Mouse (Mus musculus) liver, embryonic 13.5 days (tissue): ENCODE results near the gene Chchd5. TPM values are rescaled to one million over a fixed set of nuclear protein-coding genes. Genes with fewer than 3 reads are reported as not detected.

Experiments
- ATAC-seq: fragments of 200-750 bp; cut with Nextera tagmentation; 2 replicates; pipeline ENCODE4 v1.8.0; 2017; ENCODE audit warnings: low read depth, mild to moderate bottlenecking, moderate number of reproducible peaks, moderate library complexity
- DNase-seq: peaks from one replicate; pipeline ENCODE4 v3.0.0; 2022
- H3K27ac ChIP-seq: fragments of 300-500 bp; sonication (generic); 2 replicates; pipeline ENCODE4 v1.5.1; 2015; ENCODE audit warnings: moderate library complexity, mild to moderate bottlenecking, inconsistent platforms
- H3K27me3 ChIP-seq: fragments of 300-500 bp; sonication (generic); 2 replicates; pipeline ENCODE4 v1.6.1; 2015; ENCODE audit warnings: mild to moderate bottlenecking, inconsistent platforms
- H3K36me3 ChIP-seq: fragments of 300-500 bp; sonication (generic); 2 replicates; pipeline ENCODE4 v1.6.1; 2015; ENCODE audit warnings: mild to moderate bottlenecking, inconsistent platforms
- H3K4me1 ChIP-seq: fragments of 300-500 bp; sonication (generic); replicated peaks from 2 replicates; pipeline ENCODE4 v1.6.1; 2015; ENCODE audit warnings: inconsistent platforms
- H3K4me2 ChIP-seq: fragments of 300-500 bp; sonication (generic); 2 replicates; pipeline ENCODE4 v1.6.1; 2015; ENCODE audit warnings: inconsistent platforms, mild to moderate bottlenecking, moderate library complexity
- H3K4me3 ChIP-seq: fragments of 300-500 bp; sonication (generic); replicated peaks from 2 replicates; pipeline ENCODE4 v1.5.1; 2015; ENCODE audit warnings: mild to moderate bottlenecking, inconsistent platforms
- H3K9ac ChIP-seq: fragments of 300-500 bp; sonication (generic); 2 replicates; pipeline ENCODE4 v1.6.1; 2015; ENCODE audit warnings: mild to moderate bottlenecking, inconsistent platforms
- H3K9me3 ChIP-seq: fragments of 300-500 bp; sonication (generic); replicated peaks from 2 replicates; pipeline ENCODE4 v1.6.1; 2016; ENCODE audit warnings: inconsistent platforms
- WGBS: fragments of 180-500 bp; shearing (Covaris S2); methylation state at CpG from one replicate; pipeline ENCODE4 v1.1.7; 2015; ENCODE audit not compliant: insufficient replicate concordance; 5-methylcytosine and 5-hydroxymethylcytosine counted together
- polyA plus RNA-seq: library from polyadenylated mRNA; unstranded; fragments of >200 nt; fragmentation: Nextera tagmentation; extraction: Ambion mirVana; gene quantifications from 2 replicates; pipeline ENCODE4 v1.2.1, GENCODE M21; 2015

Gene Chchd5
- polyA plus RNA-seq, 1 experiment from 2014 or later: 10.9 TPM

DNA sequence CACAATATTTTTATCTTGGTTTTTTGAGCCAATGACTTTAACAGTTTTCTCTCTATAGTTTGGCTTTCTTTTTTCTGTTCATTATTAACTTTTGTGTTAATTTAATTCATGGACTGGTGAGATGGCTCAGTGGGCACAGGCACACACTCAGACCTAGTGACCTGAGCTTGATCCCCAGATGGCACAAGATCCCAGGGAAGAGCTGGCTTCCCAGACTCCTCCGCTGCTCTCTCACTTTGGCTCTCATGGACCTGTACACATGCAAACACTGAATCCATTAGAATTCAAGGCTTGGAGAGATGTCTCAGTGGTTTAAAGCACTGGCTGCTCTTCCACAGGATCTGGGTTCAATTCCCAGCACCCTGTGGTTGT lies 13.1 kb upstream of the Chchd5 start:
- Histone ChIP-seq H3K9me3 (no peaks in the 10 kb centered on the region), H3K4me2 (no peak overlapping the region), H3K4me1 (no peaks in the 10 kb centered on the region), H3K4me3 (no peak overlapping the region), H3K27ac (no peak overlapping the region), H3K36me3 (peaks cover 94% of the 10 kb centered on the region), H3K9ac (no peak overlapping the region), H3K27me3 (no peaks in the 10 kb centered on the region)
- ATAC-seq (no peak), DNase-seq (no peak)
- 89% methylated on average over 1 of the region's 1 CpGs for WGBS

- Histone ChIP-seq H3K27ac (no peak overlapping the region), H3K4me1 (no peaks in the 10 kb centered on the region), H3K4me2 (no peak overlapping the region), H3K36me3 (peaks cover 98% of the 10 kb centered on the region), H3K9me3 (no peaks in the 10 kb centered on the region), H3K27me3 (no peaks in the 10 kb centered on the region), H3K4me3 (no peak overlapping the region), H3K9ac (no peak overlapping the region)
- ATAC-seq (no peak), DNase-seq (no peak)
- 92% methylated on average over 12 of the region's 12 CpGs for WGBS
Measured at GRCm38 (mm10) chr2:129118061-129118460, 11.4 kb upstream of the Chchd5 start.

DNA sequence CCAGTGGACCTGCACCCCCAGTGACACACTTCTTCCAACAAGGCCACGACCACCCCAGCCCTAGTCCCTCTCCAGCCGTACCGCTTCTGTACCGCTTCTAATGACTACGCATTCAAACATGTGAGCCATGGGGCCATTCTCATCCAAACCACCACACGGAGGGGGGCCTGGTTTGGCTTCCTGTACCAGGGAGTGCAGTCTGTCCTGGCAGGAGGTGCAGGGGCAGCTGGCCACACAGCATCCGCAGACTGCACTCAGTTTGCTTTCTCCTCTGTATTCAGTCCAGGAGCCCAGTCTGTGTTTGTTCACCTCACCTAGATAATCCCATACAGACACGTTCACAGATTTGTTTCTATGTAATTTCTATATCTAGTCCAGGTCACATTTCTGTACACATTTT lies 7.5 kb upstream of the Chchd5 start:
- no peak overlapping the region for H3K4me2 ChIP-seq
- H3K4me3 ChIP-seq: no peak overlapping the region
- H3K36me3 ChIP-seq: peaks cover 98% of the 10 kb centered on the region
- DNase-seq: no peak
- H3K4me1 ChIP-seq: no peaks in the 10 kb centered on the region
- no peak overlapping the region for H3K9ac ChIP-seq
- 82% methylated on average over 8 of the region's 8 CpGs for WGBS
- H3K27me3 ChIP-seq: no peaks in the 10 kb centered on the region
- no peak for ATAC-seq
- no peak overlapping the region for H3K27ac ChIP-seq
- no peaks in the 10 kb centered on the region for H3K9me3 ChIP-seq

GRCm38 (mm10) chr2:129129987-129130545 lies 566 bp downstream of the Chchd5 start:
- 34% methylated on average over 18 of the region's 18 CpGs for WGBS
- peak; percentile 34; the same call in 1 of the 2 replicates for ATAC-seq
- Histone ChIP-seq H3K9ac (peak overlapping the region; percentile 84), H3K9me3 (no peaks in the 10 kb centered on the region), H3K4me3 (peak overlapping the region; percentile 79), H3K27me3 (no peaks in the 10 kb centered on the region), H3K27ac (peak overlapping the region; percentile 92), H3K4me1 (peaks cover 26% of the 10 kb centered on the region), H3K4me2 (peak overlapping the region; percentile 91), H3K36me3 (peaks cover 52% of the 10 kb centered on the region)
- DNase-seq: peak; percentile 12

DNA sequence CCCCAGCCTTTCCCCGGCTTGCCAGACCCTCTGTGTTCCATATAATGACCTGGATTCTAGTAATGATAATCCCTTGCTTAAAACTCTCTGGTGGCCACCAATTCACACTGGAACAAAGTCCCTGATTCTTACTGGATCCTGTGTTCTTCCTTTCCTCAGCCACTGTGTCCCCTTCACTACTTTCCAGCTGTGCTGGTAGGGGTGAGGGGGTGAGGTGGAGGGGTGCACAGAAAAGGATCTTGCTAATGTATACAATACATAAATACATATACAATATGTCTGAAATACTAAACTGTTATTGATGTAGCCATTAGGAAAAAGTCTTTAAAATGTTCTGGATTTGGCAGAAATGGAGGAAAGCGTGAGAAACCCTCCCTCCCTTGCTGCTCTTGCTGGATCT lies 1.3 kb downstream of the Chchd5 start:
- Histone ChIP-seq H3K4me3 (peak overlapping the region; percentile 79), H3K9ac (peak overlapping the region; percentile 84; the same call in 1 of the 2 replicates)
- WGBS: 84% methylated on average over 2 of the region's 2 CpGs

GRCm38 (mm10) chr2:129132231-129132630 lies 2.7 kb downstream of the Chchd5 start:
- H3K4me3 ChIP-seq: no peak overlapping the region
- H3K4me2 ChIP-seq: no peak overlapping the region
- no peak overlapping the region for H3K27ac ChIP-seq
- peaks cover 26% of the 10 kb centered on the region for H3K4me1 ChIP-seq
- H3K27me3 ChIP-seq: no peaks in the 10 kb centered on the region
- no peak for DNase-seq
- H3K9me3 ChIP-seq: no peaks in the 10 kb centered on the region
- WGBS: 76% methylated on average over 7 of the region's 7 CpGs
- no peak overlapping the region for H3K9ac ChIP-seq
- H3K36me3 ChIP-seq: peaks cover 30% of the 10 kb centered on the region
- ATAC-seq: no peak

More for the DNA sequence above, 1.3 kb downstream of the Chchd5 start:
- ATAC-seq (no peak), DNase-seq (no peak)
- Histone ChIP-seq H3K27me3 (no peaks in the 10 kb centered on the region), H3K27ac (no peak overlapping the region), H3K4me2 (peak overlapping the region; percentile 91), H3K4me1 (peaks cover 26% of the 10 kb centered on the region), H3K36me3 (peaks cover 45% of the 10 kb centered on the region), H3K9me3 (no peaks in the 10 kb centered on the region)

- Histone ChIP-seq H3K27ac (no peak overlapping the region), H3K36me3 (peaks cover 24% of the 10 kb centered on the region), H3K27me3 (no peaks in the 10 kb centered on the region), H3K4me1 (peaks cover 26% of the 10 kb centered on the region), H3K9me3 (no peaks in the 10 kb centered on the region), H3K9ac (no peak overlapping the region), H3K4me3 (no peak overlapping the region), H3K4me2 (no peak overlapping the region)
- no peak for DNase-seq
- no peak for ATAC-seq
- 88% methylated on average over 14 of the region's 14 CpGs for WGBS
Measured at GRCm38 (mm10) chr2:129133006-129133805, 3.7 kb downstream of the Chchd5 start.

DNA sequence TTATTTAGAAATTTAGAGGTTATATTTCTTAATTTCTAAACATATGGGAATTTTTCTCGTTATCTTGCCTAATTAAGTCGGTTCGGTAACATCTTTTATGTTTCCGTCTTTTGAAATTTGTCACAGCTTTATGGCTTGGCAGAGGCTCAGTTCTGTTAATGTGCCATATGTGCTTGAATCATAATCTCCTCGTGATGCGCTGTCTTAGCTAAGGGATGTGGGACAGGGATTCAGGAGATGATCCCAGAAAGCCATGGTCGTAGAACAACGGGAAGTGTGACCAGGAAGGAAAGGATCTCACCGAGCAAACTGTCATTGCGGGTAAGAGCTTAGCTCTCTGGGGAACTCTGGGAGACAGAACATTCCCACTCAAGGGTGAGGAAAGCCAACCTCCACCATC lies 10.4 kb downstream of the Chchd5 start:
- Histone ChIP-seq H3K4me1 (no peaks in the 10 kb centered on the region), H3K4me3 (no peak overlapping the region), H3K27me3 (no peaks in the 10 kb centered on the region), H3K9me3 (no peaks in the 10 kb centered on the region), H3K4me2 (no peak overlapping the region), H3K36me3 (no peaks in the 10 kb centered on the region), H3K27ac (no peak overlapping the region), H3K9ac (no peak overlapping the region)
- no peak for DNase-seq
- WGBS: 73% methylated on average over 10 of the region's 10 CpGs
- ATAC-seq: no peak

GRCm38 (mm10) chr2:129148836-129149235 lies 19.3 kb downstream of the Chchd5 start:
- H3K4me1 ChIP-seq: no peaks in the 10 kb centered on the region
- no peak overlapping the region for H3K4me2 ChIP-seq
- DNase-seq (no peak), ATAC-seq (no peak)
- no peaks in the 10 kb centered on the region for H3K27me3 ChIP-seq
- H3K36me3 ChIP-seq: no peaks in the 10 kb centered on the region
- no peak overlapping the region for H3K27ac ChIP-seq
- 57% methylated on average over 2 of the region's 2 CpGs for WGBS
- H3K9ac ChIP-seq: no peak overlapping the region
- no peak overlapping the region for H3K4me3 ChIP-seq
- H3K9me3 ChIP-seq: no peaks in the 10 kb centered on the region

- Histone ChIP-seq H3K4me2 (no peak overlapping the region), H3K9ac (no peak overlapping the region), H3K9me3 (no peaks in the 10 kb centered on the region), H3K27me3 (no peaks in the 10 kb centered on the region), H3K27ac (no peak overlapping the region), H3K4me3 (no peak overlapping the region), H3K36me3 (no peaks in the 10 kb centered on the region), H3K4me1 (no peaks in the 10 kb centered on the region)
- ATAC-seq (no peak), DNase-seq (no peak)
- WGBS: 74% methylated on average over 5 of the region's 5 CpGs
Measured at GRCm38 (mm10) chr2:129150386-129150785, 20.9 kb downstream of the Chchd5 start.

DNA sequence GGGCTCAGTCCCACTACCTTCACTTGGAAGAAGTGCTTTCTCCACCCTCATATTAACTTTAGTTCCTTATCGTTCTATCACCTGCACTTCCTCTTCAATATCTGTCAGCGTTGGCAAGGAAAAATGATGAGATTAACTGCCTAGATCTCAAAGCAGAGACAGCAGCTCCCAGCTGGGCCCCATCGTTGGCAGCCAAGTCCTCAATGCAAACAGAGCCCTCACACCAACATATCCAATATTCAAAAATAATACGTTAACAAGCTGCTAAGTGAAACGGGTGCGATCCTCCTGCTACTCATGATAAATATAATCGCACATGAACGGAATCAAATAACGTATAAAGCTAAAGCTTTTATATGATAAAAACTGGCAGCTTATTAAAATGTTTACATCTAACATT lies 21.6 kb downstream of the Chchd5 start:
- no peak for ATAC-seq
- Histone ChIP-seq H3K4me2 (no peak overlapping the region), H3K36me3 (no peaks in the 10 kb centered on the region), H3K4me3 (no peak overlapping the region), H3K9me3 (no peaks in the 10 kb centered on the region), H3K9ac (no peak overlapping the region), H3K27me3 (no peaks in the 10 kb centered on the region), H3K4me1 (no peaks in the 10 kb centered on the region), H3K27ac (no peak overlapping the region)
- WGBS: 61% methylated on average over 9 of the region's 9 CpGs
- DNase-seq: no peak

DNA sequence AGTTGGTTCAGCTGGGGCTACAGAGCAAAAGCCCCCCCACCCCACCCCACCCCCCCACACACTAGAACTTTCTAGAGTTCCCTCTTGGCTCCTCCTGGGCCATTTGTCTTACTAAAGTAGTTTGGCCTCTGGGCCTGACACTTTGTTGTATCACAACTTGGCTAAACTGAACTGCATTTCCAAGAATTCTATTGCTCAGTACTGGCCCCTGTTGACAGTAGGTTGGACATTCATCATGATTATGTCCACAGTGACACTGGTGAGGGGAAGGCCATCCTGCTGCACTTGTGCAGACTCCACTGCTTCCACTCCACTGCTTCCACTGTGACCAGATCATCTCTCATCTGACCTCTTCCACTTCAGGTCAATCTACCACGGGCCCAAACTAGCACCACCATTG lies 23.3 kb downstream of the Chchd5 start:
- no peaks in the 10 kb centered on the region for H3K9me3 ChIP-seq
- H3K9ac ChIP-seq: no peak overlapping the region
- no peaks in the 10 kb centered on the region for H3K36me3 ChIP-seq
- H3K4me1 ChIP-seq: no peaks in the 10 kb centered on the region
- H3K27me3 ChIP-seq: no peaks in the 10 kb centered on the region
- WGBS: 60% methylated on average over 1 of the region's 1 CpGs
- ATAC-seq (no peak), DNase-seq (no peak)
- no peak overlapping the region for H3K27ac ChIP-seq
- no peak overlapping the region for H3K4me2 ChIP-seq
- no peak overlapping the region for H3K4me3 ChIP-seq
